Mouse (Mus musculus) olfactory bulb, adult 2 months (tissue): Measurements from ENCODE around the gene Vars2. TPM values are rescaled to one million over a fixed set of nuclear protein-coding genes. Genes with fewer than 3 reads are reported as not detected.

Experiments used
- H3K27ac ChIP-seq: fragments of 200-500 bp; 2 replicates; pipeline ENCODE4 v1.5.1; 2012; ENCODE audit warnings: low read depth, low read length; ENCODE audit not compliant: insufficient read depth
- H3K4me1 ChIP-seq: fragments of 200-500 bp; 2 replicates; pipeline ENCODE4 v1.6.1; 2012; ENCODE audit warnings: low read length; ENCODE audit not compliant: control insufficient read depth, insufficient read depth
- H3K4me3 ChIP-seq: fragments of 200-500 bp; 2 replicates; pipeline ENCODE4 v1.5.1; 2012; ENCODE audit warnings: mild to moderate bottlenecking, low read depth, low read length, moderate library complexity; ENCODE audit not compliant: insufficient read depth
- CTCF ChIP-seq: fragments of 200-500 bp; IDR thresholded peaks from 2 replicates; pipeline ENCODE4 v1.5.1; 2012; ENCODE audit warnings: low read depth, mild to moderate bottlenecking, low read length, moderate library complexity; ENCODE audit not compliant: insufficient read depth
- POLR2A ChIP-seq: fragments of 200-500 bp; IDR thresholded peaks from 2 replicates; pipeline ENCODE4 v1.6.1; 2012; ENCODE audit warnings: mild to moderate bottlenecking, low read depth, low read length, moderate library complexity; ENCODE audit not compliant: insufficient read depth
- WGBS: fragments of 180-500 bp; shearing (Covaris S2); methylation state at CpG from one replicate; pipeline ENCODE4 v1.1.7; 2018; 5-methylcytosine and 5-hydroxymethylcytosine counted together
- polyA plus RNA-seq: library from polyadenylated mRNA; stranded (reverse); fragments of >200 nt; gene quantifications from 2 replicates; pipeline ENCODE4 v1.2.4, GENCODE M21; 2012; ENCODE audit warnings: low replicate concordance; ENCODE audit not compliant: missing spikeins, insufficient read depth, insufficient read length

Vars2 gene
- polyA plus RNA-seq, 1 experiment: not detected

DNA sequence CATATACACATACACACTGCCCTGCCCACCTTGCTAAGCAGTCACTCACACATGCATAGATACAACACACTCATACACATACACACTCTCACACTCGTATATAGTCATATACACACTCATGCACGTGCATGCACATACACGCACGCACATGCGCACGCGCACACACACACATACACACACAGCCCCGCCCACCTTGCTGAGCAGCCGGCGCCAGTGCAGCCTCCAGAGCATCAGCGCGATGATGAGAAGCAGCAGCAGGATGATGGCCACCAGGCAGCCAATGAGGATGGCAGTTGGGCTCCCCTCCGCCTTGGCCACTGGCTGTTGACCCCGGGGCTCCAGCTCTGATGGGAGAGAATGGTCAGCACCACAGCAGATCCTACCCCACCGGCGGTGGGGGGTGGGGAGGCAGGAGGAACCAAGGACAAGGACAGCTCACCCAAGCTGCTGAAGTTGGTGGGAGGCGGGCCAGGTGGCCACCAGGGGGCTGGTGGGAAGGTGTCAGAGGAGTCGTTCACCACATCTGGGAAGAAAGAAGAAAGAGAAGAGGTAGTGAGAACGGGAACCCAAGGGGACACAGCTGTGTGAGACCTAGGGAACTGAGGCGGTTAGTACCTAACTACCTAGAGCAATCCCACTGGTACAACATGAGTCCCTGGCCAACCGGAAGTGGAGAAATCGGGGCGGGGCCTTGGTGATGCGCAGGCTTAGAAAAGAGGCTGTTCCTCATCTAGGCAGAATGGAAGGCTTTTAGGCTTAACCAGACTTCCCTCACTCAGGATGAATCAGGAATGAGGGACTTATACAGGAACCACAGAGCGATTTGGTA, 21.2 kb upstream of the Vars2 start:
- H3K4me1 ChIP-seq: peaks cover 13% of the 10 kb centered on the region
- H3K4me3 ChIP-seq: no peak overlapping the region
- WGBS: 87% methylated on average over 25 of the region's 25 CpGs
- no peak overlapping the region for H3K27ac ChIP-seq
- no peak for TF ChIP-seq POLR2A
- TF ChIP-seq CTCF: no peak

DNA sequence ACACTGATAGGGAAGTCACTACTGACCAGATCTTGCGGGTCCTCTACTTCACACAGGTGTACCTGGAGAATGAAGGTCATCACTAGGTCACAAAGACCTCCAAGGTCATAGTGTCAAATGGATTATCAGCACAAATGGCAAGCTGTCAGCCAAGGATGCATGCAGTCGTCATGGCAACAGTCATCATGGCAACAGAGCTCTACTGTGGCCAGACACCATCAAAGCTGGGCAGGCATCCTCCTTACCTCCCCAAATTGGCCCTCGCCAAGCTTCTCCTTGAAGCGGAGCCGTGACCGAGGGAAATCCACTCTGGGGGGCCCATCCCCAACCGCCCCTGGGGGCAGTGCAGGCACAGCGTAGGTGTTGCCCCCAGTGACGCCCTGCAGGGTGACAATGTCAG, 17.7 kb upstream of the Vars2 start:
- Histone ChIP-seq H3K27ac (no peak overlapping the region), H3K4me1 (peaks cover 3% of the 10 kb centered on the region; the same call in 1 of the 2 replicates), H3K4me3 (no peak overlapping the region)
- TF ChIP-seq CTCF (no peak), POLR2A (no peak)
- WGBS: 68% methylated on average over 9 of the region's 9 CpGs

DNA sequence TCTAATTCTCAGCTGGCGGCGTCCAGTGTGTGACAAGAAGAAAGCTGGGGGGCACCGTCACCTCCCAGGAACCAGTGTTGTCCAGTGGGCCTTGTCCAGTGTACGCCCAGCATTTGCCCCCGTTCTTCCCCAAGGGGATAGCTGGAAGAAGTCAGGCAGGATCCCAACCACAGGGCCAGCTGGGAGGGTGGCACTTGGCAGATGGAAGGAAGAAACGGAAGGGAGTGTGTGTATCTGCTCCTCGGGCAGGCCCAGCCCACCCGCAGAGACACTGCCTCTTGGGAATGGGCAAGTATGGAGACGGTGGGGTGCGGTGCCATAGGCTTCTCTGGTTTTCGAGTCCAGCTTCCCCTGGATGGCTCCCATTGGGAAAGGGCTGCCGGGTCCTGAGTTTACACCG, 14.6 kb upstream of the Vars2 start:
- no peak overlapping the region for H3K27ac ChIP-seq
- H3K4me1 ChIP-seq: peaks cover 3% of the 10 kb centered on the region; the same call in 1 of the 2 replicates
- WGBS: 84% methylated on average over 13 of the region's 13 CpGs
- TF ChIP-seq POLR2A (no peak), CTCF (no peak)
- no peak overlapping the region for H3K4me3 ChIP-seq

DNA sequence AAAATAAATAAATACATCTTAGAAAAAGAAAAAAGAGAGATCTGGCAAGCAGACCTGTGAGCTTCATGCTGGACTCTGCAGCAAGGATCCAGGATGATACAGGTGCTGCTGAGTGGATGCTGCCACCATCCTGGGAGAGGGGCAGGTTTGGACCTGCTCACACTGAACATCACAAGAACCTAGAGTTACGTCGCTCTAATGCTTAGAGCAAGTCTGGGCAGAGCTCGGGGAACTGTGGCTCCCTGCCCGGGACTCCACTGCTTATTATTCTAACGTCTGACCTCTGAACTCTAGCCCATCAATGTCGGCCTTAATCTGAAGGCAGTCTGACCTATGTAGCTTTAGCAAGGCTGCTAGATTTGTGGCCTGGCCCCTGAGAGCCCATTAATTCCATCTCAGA, 13.2 kb upstream of the Vars2 start:
- Histone ChIP-seq H3K4me1 (no peaks in the 10 kb centered on the region; the same call in 1 of the 2 replicates), H3K27ac (no peak overlapping the region), H3K4me3 (no peak overlapping the region)
- no peak for TF ChIP-seq POLR2A
- no peak for TF ChIP-seq CTCF
- WGBS: 42% methylated on average over 6 of the region's 6 CpGs

DNA sequence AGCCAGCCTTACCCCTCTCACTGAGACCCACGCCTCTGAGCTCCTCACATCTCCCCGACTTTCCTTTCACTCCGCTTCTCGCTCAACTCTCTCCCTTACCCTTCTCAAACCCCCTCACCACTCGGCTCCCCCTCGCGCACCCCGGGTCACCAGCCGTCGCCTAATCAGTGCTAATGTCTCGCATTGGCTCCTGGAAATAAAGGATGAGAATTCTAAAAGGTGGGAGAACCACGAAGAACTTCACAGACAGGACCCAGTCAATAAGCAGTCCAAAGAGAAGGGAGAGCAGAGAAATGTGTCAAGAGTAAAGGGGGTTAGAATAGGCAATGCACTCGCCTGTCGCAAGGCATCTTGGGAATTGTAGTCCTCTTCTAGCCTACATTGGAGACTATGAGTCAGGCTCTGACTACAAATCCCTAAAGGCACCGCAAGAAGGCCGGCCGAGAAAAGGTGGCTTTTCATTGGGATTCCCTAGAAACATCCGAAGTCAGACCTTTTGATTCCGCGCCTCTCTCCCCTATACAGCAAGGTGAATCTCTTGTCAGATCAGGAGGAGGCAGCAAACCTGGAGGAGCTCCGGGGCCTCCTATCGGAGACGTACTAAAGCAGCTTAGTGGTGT, 6.1 kb upstream of the Vars2 start, which contains the start of gene Gtf2h4:
Gtf2h4 (minus strand) TSS at position 324 of the 620 bp plus-strand sequence.
- Histone ChIP-seq H3K27ac (no peak within 1 kb of the TSS), H3K4me3 (peak within 1 kb of the TSS; percentile 65), H3K4me1 (no peaks in the 10 kb centered on the region)
- TF ChIP-seq POLR2A: peak; percentile 35; the same call in 1 of the 2 replicates
- TF ChIP-seq CTCF: no peak
- WGBS: 1% methylated on average over 23 of the region's 23 CpGs

DNA sequence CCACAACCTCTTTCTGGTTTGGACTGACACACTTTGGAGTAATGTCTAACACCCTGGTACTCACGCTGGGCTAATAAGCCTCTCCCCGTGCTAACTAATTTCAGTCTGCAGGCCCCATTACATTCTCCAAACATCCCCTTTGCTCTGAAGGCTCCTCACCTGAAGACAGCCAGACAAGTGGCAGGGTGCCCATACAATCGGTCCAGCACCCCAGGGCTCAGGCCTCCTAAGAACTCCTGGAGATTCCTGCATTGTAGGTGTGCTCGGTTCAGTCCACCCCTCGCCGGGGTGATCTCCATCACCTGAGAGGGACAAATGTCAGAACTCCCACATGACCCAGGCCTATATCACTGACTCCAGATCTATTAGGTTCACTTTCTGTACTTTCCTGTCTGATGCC, 5.1 kb upstream of the Vars2 start:
- H3K4me1 ChIP-seq: peaks cover 5% of the 10 kb centered on the region; the same call in 1 of the 2 replicates
- no peak overlapping the region for H3K4me3 ChIP-seq
- H3K27ac ChIP-seq: no peak overlapping the region
- 90% methylated on average over 6 of the region's 6 CpGs for WGBS
- no peak for TF ChIP-seq POLR2A
- no peak for TF ChIP-seq CTCF

DNA sequence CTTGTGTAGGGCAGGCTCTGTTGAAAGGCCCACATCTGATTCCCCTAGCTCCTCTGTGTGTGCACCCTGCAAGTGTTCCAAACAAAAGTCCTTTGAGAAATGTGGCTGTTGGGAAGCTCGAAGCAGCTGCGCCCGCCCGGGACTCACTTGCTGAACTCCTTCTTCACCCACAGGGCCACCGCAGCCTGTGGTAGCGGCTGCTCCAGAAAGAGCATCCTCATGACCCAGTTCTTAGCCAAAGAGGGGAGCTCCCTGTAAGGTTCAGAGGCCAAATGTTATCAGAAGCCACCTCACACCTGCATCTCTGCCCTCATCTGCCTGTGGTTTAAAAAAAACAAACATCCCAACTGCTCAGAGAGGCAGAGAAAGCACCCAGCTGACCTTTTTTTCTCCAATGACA, 4.5 kb upstream of the Vars2 start:
- Histone ChIP-seq H3K27ac (no peak overlapping the region), H3K4me1 (peaks cover 6% of the 10 kb centered on the region; the same call in 1 of the 2 replicates), H3K4me3 (no peak overlapping the region)
- TF ChIP-seq POLR2A (no peak), CTCF (no peak)
- 72% methylated on average over 6 of the region's 6 CpGs for WGBS

DNA sequence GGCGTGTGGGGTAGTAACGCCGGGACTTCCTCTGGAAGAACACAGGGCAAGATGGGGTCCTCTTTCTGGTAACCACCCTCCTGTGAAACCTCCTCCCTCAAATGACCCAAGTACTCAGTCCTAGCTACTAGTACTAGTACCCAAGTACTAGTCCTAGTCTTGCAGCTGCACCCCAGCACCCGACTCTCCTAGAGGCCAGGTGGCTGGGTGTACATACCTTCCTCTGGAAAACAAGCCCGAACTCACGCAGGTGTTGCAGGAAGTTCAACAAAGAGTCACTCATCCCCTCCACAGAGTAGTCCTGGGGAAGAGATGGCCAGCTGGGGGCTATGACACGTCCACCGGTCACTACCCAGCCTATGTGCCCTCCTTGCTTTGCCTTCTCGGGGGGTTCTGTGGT, 2.3 kb upstream of the Vars2 start:
- TF ChIP-seq CTCF (no peak), POLR2A (0 out of 2 replicates have a peak, but pooled peaks have one; percentile 19)
- H3K27ac ChIP-seq: no peak overlapping the region
- WGBS: 94% methylated on average over 9 of the region's 9 CpGs
- H3K4me3 ChIP-seq: no peak overlapping the region
- H3K4me1 ChIP-seq: peaks cover 17% of the 10 kb centered on the region

DNA sequence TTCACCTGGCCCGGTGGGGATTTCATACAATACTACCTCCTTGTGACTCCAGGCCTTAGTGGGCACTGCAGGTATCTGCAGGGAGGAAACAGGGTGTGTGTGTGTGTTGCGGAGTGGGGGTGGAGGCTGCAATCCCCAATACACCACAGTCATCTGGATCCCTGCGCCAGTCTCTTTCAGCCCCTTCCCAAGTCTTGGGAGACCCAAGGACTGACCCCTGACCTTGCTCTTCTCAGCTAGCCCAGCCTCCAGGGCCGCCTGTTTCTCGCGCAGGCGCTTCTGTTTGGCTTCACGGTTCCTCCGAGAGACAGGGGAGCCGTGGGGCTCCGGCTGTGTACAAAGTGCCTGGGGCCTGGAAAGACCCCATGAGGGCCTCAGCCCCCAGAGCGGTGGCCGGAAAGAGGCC, 538 bp downstream of the Vars2 start:
- Histone ChIP-seq H3K27ac (peak overlapping the region; percentile 74), H3K4me3 (peak overlapping the region; percentile 60), H3K4me1 (peaks cover 17% of the 10 kb centered on the region)
- WGBS: 2% methylated on average over 13 of the region's 13 CpGs
- no peak for TF ChIP-seq CTCF
